Mouse (Mus musculus) heart, postnatal 4 days (tissue): Measurements from ENCODE around the gene Coq7. TPM values are rescaled to one million over a fixed set of nuclear protein-coding genes. Genes with fewer than 3 reads are reported as not detected.

Experiments
- DNase-seq: peaks from one replicate; pipeline ENCODE4 v3.0.0; 2021
- total RNA-seq, 2 experiments: library from RNA; stranded (reverse); gene quantifications; 2 replicates each; pipeline ENCODE4 v1.2.3; 2021

The Coq7 gene
- total RNA-seq, 2 experiments from 2014 or later, result 99.7 to 112 TPM

DNA sequence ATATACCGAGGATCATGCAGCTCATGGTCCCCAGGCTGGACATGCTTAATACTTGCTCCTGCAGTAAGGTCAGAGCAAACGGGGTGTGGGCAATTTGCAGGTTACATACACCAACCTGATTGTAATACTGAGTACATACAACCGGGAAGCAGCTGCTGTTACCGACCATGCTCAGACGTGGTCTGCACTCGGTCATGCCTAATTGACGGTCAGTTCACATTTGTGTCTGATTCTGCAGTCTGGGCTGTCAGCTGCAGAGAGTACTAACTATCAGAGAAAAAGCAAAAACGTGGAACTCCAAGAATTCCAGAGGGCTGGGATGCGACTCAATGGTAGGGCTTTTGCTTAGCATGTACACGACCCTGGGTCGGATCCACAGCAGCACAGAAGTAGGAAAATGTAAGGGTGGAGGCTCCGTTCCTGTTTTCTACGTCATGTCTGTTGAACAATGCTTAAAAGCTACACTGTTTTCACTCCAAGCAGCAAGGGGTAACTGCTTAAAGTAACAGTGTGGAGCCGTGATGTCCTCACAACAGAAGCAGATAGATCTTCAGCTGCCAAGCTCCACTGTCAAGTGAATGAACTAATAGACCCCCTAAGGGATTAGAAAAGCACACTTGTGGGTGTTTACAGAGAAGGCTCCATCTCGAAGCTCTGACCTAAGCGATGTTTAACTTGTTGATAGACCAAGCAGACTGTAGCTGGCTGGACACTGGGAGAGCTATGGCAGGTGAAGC lies 71.6 kb downstream of the Coq7 start:
- no peak for DNase-seq

Other genes with a start within 250 kb of the Coq7 start
- 1 to 10 TPM; 1.4 to 2.0 TPM for gene Syt17, start 85.1 kb downstream of the Coq7 start, total RNA-seq
- gene Itpripl2, start 41.4 kb downstream of the Coq7 start, total RNA-seq, result 10 to 100 TPM; 46.5 to 46.6 TPM
- gene Tmc7, start 51.4 kb upstream of the Coq7 start, total RNA-seq, result 10 to 100 TPM in 1 of 2 experiments, 1 to 10 TPM in 1; 9.8 to 10.3 TPM
- gene Tmc5, start 63.9 kb upstream of the Coq7 start, total RNA-seq, result 1 to 10 TPM in 1 of 2 experiments, under 1 TPM in 1; 0.69 to 1.1 TPM
- 10 to 100 TPM; 38.6 to 38.8 TPM for gene Gde1, start 172.4 kb upstream of the Coq7 start, total RNA-seq
- 1 to 10 TPM; 5.8 to 6.9 TPM for gene Ccp110, start 179.2 kb upstream of the Coq7 start, total RNA-seq
- 10 to 100 TPM; 36.0 to 37.1 TPM for gene Vps35l, start 206.9 kb upstream of the Coq7 start, total RNA-seq